Mouse (Mus musculus) C2C12 (cell line): Measurements from ENCODE around the gene Nptxr. TPM values are rescaled to one million over a fixed set of nuclear protein-coding genes. Genes with fewer than 3 reads are reported as not detected.

Source experiments
- H3K27me3 ChIP-seq: one replicate; pipeline ENCODE4 v1.6.1; 2011; ENCODE audit not compliant: control insufficient read depth, insufficient read depth, insufficient read length
- H3K36me3 ChIP-seq: one replicate; pipeline ENCODE4 v1.6.1; 2011; ENCODE audit not compliant: control insufficient read depth, insufficient read depth
- H3K4me3 ChIP-seq: one replicate; pipeline ENCODE4 v1.5.1; 2011; ENCODE audit warnings: mild to moderate bottlenecking, control low read depth; ENCODE audit not compliant: poor library complexity, insufficient read depth, severe bottlenecking
- H3K79me2 ChIP-seq: one replicate; pipeline ENCODE4 v1.6.1; 2011; ENCODE audit not compliant: control insufficient read depth, insufficient read depth
- H3K79me3 ChIP-seq: one replicate; pipeline ENCODE4 v1.6.1; 2011; ENCODE audit warnings: low read depth, control low read depth
- H3ac ChIP-seq: one replicate; pipeline ENCODE3; 2011; ENCODE audit warnings: low read depth; ENCODE audit not compliant: control insufficient read depth, insufficient read length
- CEBPB ChIP-seq: IDR thresholded peaks from one replicate; pipeline ENCODE4 v1.6.1; 2011; ENCODE audit warnings: low read depth, mild to moderate bottlenecking, control low read depth, moderate library complexity
- CTCF ChIP-seq: IDR thresholded peaks from one replicate; pipeline ENCODE4 v1.5.1; 2011; ENCODE audit not compliant: control insufficient read depth, insufficient read depth, insufficient read length
- FOSL1 ChIP-seq: IDR thresholded peaks from one replicate; pipeline ENCODE4 v1.8.0; 2011; ENCODE audit warnings: mild to moderate bottlenecking, low read length; ENCODE audit not compliant: poor library complexity, insufficient read depth, severe bottlenecking
- MAX ChIP-seq: IDR thresholded peaks from one replicate; pipeline ENCODE4 v1.6.1; 2011; ENCODE audit warnings: mild to moderate bottlenecking, control low read depth
- MYOD1 ChIP-seq: IDR thresholded peaks from one replicate; pipeline ENCODE4 v1.6.1; 2011; ENCODE audit warnings: low read depth; ENCODE audit not compliant: control insufficient read depth, insufficient read length
- MYOG ChIP-seq: IDR thresholded peaks from one replicate; pipeline ENCODE4 v1.6.1; 2011; ENCODE audit not compliant: control insufficient read depth, insufficient read length; ENCODE audit errors: extremely low read depth
- USF1 ChIP-seq: IDR thresholded peaks from one replicate; pipeline ENCODE4 v1.6.1; 2011; ENCODE audit warnings: low read depth, mild to moderate bottlenecking, control low read depth, moderate library complexity
- polyA plus RNA-seq: library from polyadenylated mRNA; unstranded; fragments of >200 nt; fragmentation: generic; extraction: Trizol; gene quantifications from one replicate; pipeline ENCODE4 v1.2.1, GENCODE M21; 2012; ENCODE audit warnings: missing spikeins

The Nptxr gene
- polyA plus RNA-seq, 1 experiment, result 26.6 TPM

DNA sequence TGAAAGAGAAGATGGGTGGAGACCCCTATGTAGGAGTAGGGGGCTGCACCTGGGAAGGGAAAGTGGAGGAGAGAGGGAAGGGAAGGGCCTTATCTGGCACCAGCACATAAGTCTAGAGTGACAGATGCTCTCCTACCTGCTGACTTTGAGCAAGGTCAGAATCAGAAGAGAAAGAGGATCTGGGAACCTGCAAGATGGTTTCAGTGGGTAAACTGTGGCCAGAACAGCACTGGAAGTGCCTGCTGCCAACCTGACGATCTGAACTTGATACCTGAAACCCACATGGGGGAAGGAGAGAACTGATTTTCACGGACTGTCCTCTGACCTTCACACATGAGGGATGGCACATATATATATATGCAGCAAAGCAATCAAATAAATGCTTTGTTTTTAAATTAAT, 35.7 kb upstream of the Nptxr start:
- Histone ChIP-seq H3ac (no peak overlapping the region), H3K79me3 (no peaks in the 10 kb centered on the region), H3K27me3 (no peaks in the 10 kb centered on the region), H3K36me3 (no peaks in the 10 kb centered on the region), H3K79me2 (peaks cover 5% of the 10 kb centered on the region), H3K4me3 (no peak overlapping the region)
- no peak for TF ChIP-seq MAX

DNA sequence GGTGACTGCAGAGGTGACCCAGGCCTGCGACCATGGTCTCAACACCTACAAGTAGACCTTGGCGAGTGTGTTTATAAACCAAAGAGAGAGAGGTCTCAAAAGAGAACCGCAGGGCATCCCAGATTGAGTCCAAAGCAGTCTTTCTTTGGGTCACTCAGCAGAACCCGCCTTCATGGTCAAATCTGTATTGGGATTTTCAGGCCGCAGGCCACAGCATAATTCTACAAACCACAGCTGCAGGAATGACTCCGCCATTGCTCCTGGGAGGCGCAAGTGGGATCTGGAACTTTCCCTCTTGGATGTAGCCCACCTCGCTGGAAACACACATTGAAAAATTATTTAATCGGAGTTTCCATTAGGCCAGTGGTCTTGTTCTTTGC, 30.3 kb upstream of the Nptxr start:
- H3K27me3 ChIP-seq, result no peaks in the 10 kb centered on the region
- no peak overlapping the region for H3K4me3 ChIP-seq
- no peak overlapping the region for H3ac ChIP-seq
- TF ChIP-seq MYOG (no peak), CTCF (no peak), CEBPB (no peak), MYOD1 (no peak), FOSL1 (no peak), MAX (no peak), USF1 (no peak)
- peaks cover 11% of the 10 kb centered on the region for H3K79me3 ChIP-seq
- peaks cover 12% of the 10 kb centered on the region for H3K36me3 ChIP-seq
- peaks cover 29% of the 10 kb centered on the region for H3K79me2 ChIP-seq

DNA sequence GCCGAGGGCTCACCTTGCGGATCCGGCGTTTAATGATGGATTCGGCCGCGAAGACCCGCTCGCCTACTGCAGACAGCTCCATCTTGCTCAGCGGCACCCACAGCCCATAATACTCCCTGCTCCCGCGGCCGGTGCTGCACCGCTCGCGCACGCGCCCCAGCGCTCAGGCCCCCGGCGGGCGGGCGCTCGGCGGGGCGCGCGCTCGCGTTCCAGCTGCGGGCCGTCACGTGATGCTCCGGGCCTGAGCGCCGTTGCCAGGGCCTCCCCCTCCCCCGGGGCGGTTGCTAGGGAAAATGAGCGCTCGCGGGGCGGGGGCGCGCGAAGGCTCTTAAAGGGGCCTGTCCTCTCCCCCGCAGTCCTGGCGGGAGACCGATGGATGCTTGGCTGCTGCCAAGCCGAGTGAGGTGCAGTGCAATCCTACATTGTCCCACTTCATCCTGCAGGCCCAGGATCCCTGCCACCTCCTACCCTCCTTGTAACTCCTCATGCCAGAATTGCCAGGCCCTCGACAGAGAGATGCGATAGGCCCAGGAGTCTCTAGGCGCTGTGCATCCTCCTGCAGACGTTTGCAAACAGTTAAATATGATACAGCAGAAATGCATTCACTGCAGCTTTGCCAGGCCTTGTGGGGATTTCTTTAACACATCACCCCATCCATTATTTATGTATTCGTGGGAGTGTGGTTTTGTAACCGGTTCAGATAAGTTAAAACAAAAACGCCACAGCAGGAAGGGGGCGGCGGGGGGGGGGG, 29.7 kb upstream of the Nptxr start, which contains the start of the genes Npcd and Cbx6:
TSS of gene Npcd (minus strand) at position 108 of the 751 bp plus-strand sequence.
TSS of gene Cbx6 (minus strand) at position 559 of the 751 bp plus-strand sequence.
- Histone ChIP-seq H3K79me2 (peaks cover 35% of the 10 kb centered on the region), H3K36me3 (peaks cover 18% of the 10 kb centered on the region), H3K4me3 (peak within 1 kb of the TSS; percentile 96), H3K27me3 (no peaks in the 10 kb centered on the region), H3K79me3 (peaks cover 11% of the 10 kb centered on the region), H3ac (peak within 1 kb of the TSS; percentile 81)
- TF ChIP-seq USF1 (peak; percentile 95), FOSL1 (no peak), MAX (peak; percentile 80), CTCF (no peak), MYOG (no peak), CEBPB (no peak), MYOD1 (no peak)

DNA sequence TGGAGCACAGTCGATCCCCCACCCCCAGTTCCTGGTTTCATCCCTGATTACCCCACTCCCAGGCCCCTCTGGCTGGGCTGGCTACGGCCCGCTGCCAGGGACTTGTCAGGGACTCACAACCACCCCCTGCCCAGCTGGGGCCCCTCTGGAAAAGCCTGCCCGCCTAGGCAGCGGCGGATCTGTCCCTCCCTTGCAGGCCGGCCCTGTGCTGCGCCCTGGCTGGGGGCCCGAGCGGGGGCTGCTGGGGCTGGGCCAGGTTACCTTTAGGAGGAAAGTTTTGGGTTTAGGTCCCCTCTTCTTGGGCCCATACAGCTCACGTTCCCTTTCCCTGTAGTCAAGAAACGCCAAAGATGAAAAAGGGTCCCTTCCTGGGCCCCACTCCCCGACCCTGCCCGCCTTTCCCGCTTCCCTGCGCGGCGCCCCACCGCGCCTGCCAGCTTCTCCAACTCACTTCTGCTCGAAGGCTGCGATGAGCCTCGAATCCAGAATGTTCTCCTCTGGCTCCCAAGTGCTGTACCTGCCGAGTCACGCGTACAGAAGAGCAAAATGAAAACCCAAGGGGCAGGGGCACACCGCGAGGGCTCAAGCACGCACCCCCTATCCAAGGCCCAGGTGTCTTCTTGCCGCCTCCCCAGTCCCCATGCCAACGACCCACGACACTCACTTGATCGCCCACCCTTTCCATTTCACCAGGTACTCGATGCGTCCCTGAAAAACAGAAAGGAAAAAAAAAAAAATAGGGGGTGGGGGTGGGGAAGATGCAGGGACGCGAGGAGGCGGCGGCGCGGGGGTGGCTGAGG, 28.9 kb upstream of the Nptxr start:
- peak overlapping the region; percentile 96 for H3K4me3 ChIP-seq
- H3K36me3 ChIP-seq, result peaks cover 27% of the 10 kb centered on the region
- peaks cover 38% of the 10 kb centered on the region for H3K79me2 ChIP-seq
- TF ChIP-seq CTCF (no peak), MAX (no peak), MYOG (no peak), CEBPB (no peak), FOSL1 (no peak), MYOD1 (no peak), USF1 (no peak)
- no peaks in the 10 kb centered on the region for H3K27me3 ChIP-seq
- peak overlapping the region; percentile 81 for H3ac ChIP-seq
- H3K79me3 ChIP-seq, result peaks cover 11% of the 10 kb centered on the region

DNA sequence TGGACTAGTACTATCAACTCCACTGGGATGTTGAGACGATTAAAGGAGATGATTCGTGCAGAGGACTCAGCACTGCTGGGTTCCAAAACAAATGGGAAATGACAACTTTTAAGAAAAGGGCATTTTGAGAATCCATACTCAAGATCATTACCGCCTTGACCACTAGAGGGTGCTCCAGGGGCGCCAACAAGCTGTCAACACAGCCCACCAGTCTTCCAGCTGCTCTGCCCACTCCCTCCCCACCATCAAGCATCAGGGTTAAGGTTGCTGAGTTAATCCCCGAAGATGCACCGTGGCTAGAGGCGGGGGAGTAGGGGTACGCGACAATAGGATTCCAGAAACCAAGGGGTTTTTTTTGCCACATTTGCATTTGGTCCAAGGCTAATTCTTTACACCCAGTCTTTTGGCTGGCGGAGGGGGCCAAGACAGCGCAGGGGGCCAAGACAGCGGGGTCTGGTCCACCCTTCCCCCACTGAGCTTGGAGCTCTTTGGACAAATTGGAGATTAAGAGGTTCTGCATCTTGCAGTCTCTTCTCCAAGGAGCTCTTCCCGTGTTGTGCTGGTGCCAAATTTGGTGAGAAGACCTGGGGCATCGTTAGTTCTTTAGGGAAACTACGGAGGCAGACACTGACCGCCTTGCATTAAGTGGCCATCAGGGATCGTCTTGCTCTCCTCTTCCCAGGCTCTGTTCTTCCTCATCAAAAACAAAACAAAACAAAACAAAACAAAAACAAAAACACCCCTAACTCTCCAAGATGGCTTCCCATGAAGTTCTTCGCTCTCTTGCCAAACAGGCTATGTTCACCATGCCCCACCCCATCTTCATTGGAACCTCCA, 27.7 kb upstream of the Nptxr start:
- Histone ChIP-seq H3K27me3 (no peaks in the 10 kb centered on the region), H3K79me3 (peaks cover 11% of the 10 kb centered on the region), H3K79me2 (peaks cover 38% of the 10 kb centered on the region), H3ac (no peak overlapping the region), H3K4me3 (peak overlapping the region; percentile 96), H3K36me3 (peaks cover 33% of the 10 kb centered on the region)
- peak; percentile 9 for TF ChIP-seq MAX
- TF ChIP-seq MYOD1, result peak; percentile 28
- no peak for TF ChIP-seq MYOG
- TF ChIP-seq CTCF, result peak; percentile 78

DNA sequence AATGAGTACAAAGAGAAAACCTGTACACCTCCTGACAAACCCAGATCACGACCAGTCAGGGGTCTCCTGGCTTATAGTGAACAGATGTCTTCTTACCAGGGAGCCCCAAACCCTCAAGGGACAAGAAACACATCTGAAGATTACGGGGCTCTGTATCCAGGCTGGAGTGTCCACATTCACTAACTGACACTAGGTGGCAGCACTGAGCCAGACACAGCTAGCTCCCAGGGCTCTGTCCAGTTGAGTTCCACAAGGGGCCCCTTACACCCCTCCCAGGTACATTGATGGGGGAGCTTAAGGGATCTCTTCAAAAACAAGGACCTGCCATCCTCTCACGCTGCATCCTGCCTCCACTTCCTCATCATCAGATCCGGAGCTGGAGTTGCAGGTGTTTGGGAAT, 25.8 kb upstream of the Nptxr start:
- H3K4me3 ChIP-seq, result no peak overlapping the region
- no peak for TF ChIP-seq MYOD1
- peak; percentile 72 for TF ChIP-seq CTCF
- peaks cover 42% of the 10 kb centered on the region for H3K36me3 ChIP-seq

More for the DNA sequence above, 25.8 kb upstream of the Nptxr start:
- Histone ChIP-seq H3K27me3 (no peaks in the 10 kb centered on the region), H3K79me3 (peaks cover 11% of the 10 kb centered on the region), H3K79me2 (peaks cover 44% of the 10 kb centered on the region), H3ac (no peak overlapping the region)
